Mouse (Mus musculus) MEL (cell line): ENCODE measurements at regions not wholly inside any gene's neighbourhood (a gene's known extent, or its start where the extent isn't known, plus 50 kb on each side); places are given as distances from the start of the nearest gene placed in this dataset.

Experiments
- DNase-seq: peaks from one replicate; pipeline ENCODE4 v3.0.0; 2011; ENCODE audit warnings: low read depth, low spot score
- H3K27ac ChIP-seq: 2 replicates; pipeline ENCODE4 v1.5.1; 2012; ENCODE audit warnings: low read depth, mild to moderate bottlenecking, control low read depth, low read length, moderate library complexity; ENCODE audit not compliant: control insufficient read depth
- H3K27me3 ChIP-seq, 2 experiments: fragments of 150-350 bp in 1 of 2; sonication (generic) in 1 of 2; 2 replicates each; pipeline ENCODE4 v1.6.1; 2012; ENCODE audit warnings: low read length in 2 of 2, mild to moderate bottlenecking in 2 of 2, improper control_type of control experiment in 1 of 2, moderate library complexity in 1 of 2; ENCODE audit not compliant: insufficient read depth in 2 of 2, control insufficient read depth in 1 of 2
- H3K36me3 ChIP-seq, 2 experiments: 2 replicates each; pipeline ENCODE4 v1.6.1; 2012 to 2014; ENCODE audit warnings: low read length in 2 of 2, improper control_type of control experiment in 1 of 2, inconsistent platforms in 1 of 2, mild to moderate bottlenecking in 1 of 2; ENCODE audit not compliant: insufficient read depth in 2 of 2, control insufficient read depth in 1 of 2
- H3K4me1 ChIP-seq, 2 experiments: fragments of 150-350 bp in 1 of 2; sonication (generic) in 1 of 2; 2 replicates each; pipeline ENCODE4 v1.6.1; 2012; ENCODE audit warnings: low read length in 2 of 2, improper control_type of control experiment in 1 of 2, mild to moderate bottlenecking in 1 of 2; ENCODE audit not compliant: insufficient read depth in 2 of 2, control insufficient read depth in 1 of 2
- H3K4me3 ChIP-seq, 2 experiments: fragments of 150-350 bp in 1 of 2; sonication (generic) in 1 of 2; 2 replicates each; pipeline ENCODE4 v1.5.1; 2012; ENCODE audit warnings: low read depth in 2 of 2, low read length in 2 of 2, mild to moderate bottlenecking in 2 of 2, moderate library complexity in 2 of 2, control low read depth in 1 of 2, improper control_type of control experiment in 1 of 2; ENCODE audit not compliant: control insufficient read depth in 1 of 2, insufficient read depth in 1 of 2
- H3K79me2 ChIP-seq: 2 replicates; pipeline ENCODE4 v1.6.1; 2012; ENCODE audit warnings: mild to moderate bottlenecking, low read length, moderate library complexity; ENCODE audit not compliant: control insufficient read depth, poor library complexity, insufficient read depth
- H3K9ac ChIP-seq: 2 replicates; pipeline ENCODE4 v1.6.1; 2012; ENCODE audit warnings: low read depth, mild to moderate bottlenecking, control low read depth, low read length, moderate library complexity; ENCODE audit not compliant: control insufficient read depth, poor library complexity, severe bottlenecking
- H3K9me3 ChIP-seq: fragments of 150-350 bp; sonication (generic); replicated peaks from 2 replicates; pipeline ENCODE4 v1.6.1; 2012; ENCODE audit warnings: mild to moderate bottlenecking, low read length, improper control_type of control experiment, moderate library complexity; ENCODE audit not compliant: insufficient read depth
- CTCF ChIP-seq, 3 experiments: IDR thresholded peaks in 2 of 3; conservative IDR thresholded peaks in 1 of 3; 2 replicates each; pipeline ENCODE4 v1.5.1; 2011 to 2012; ENCODE audit warnings: low read length in 3 of 3, low read depth in 2 of 3, mild to moderate bottlenecking in 2 of 3, improper control_type of control experiment in 1 of 3, inconsistent platforms in 1 of 3, mixed read lengths in 1 of 3, moderate library complexity in 1 of 3; ENCODE audit not compliant: control insufficient read depth in 1 of 3, insufficient read depth in 1 of 3, poor library complexity in 1 of 3, severe bottlenecking in 1 of 3
- ETS1 ChIP-seq: IDR thresholded peaks from 2 replicates; pipeline ENCODE4 v1.6.1; 2012; ENCODE audit warnings: low read depth, mild to moderate bottlenecking, inconsistent platforms, low read length, improper control_type of control experiment, moderate library complexity
- GABPA ChIP-seq: IDR thresholded peaks from 2 replicates; pipeline ENCODE4 v1.6.1; 2012; ENCODE audit warnings: low read depth, mild to moderate bottlenecking, inconsistent platforms, low read length, improper control_type of control experiment, moderate library complexity
- KAT2A ChIP-seq: conservative IDR thresholded peaks from 2 replicates; pipeline ENCODE4 v1.6.1; 2012; ENCODE audit warnings: low read depth, low read length, improper control_type of control experiment, inconsistent platforms
- MAFK ChIP-seq: IDR thresholded peaks from 2 replicates; pipeline ENCODE4 v1.6.1; 2011; ENCODE audit warnings: low read depth, mild to moderate bottlenecking, low read length, improper control_type of control experiment, borderline replicate concordance
- MAZ ChIP-seq: IDR thresholded peaks from 2 replicates; pipeline ENCODE4 v1.6.1; 2012; ENCODE audit warnings: low read depth, mild to moderate bottlenecking, inconsistent platforms, low read length, improper control_type of control experiment
- MXI1 ChIP-seq: IDR thresholded peaks from 2 replicates; pipeline ENCODE4 v1.6.1; 2011; ENCODE audit warnings: mild to moderate bottlenecking, low read depth, low read length, improper control_type of control experiment
- MYB ChIP-seq: IDR thresholded peaks from 2 replicates; pipeline ENCODE4 v1.6.1; 2011; ENCODE audit warnings: mild to moderate bottlenecking, low read depth, low read length, improper control_type of control experiment
- MYC ChIP-seq: IDR thresholded peaks from 2 replicates; pipeline ENCODE4 v1.6.1; 2011; ENCODE audit warnings: low read depth, mild to moderate bottlenecking, low read length, improper control_type of control experiment, moderate library complexity
- NRF1 ChIP-seq: IDR thresholded peaks from 2 replicates; pipeline ENCODE4 v1.6.1; 2014; ENCODE audit warnings: low read depth, mild to moderate bottlenecking, inconsistent platforms, low read length, improper control_type of control experiment, moderate library complexity; ENCODE audit not compliant: poor library complexity, insufficient read depth, severe bottlenecking
- POLR2AphosphoS2 ChIP-seq: IDR thresholded peaks from 2 replicates; pipeline ENCODE4 v1.6.1; 2011; ENCODE audit warnings: low read length, improper control_type of control experiment
- POLR2AphosphoS5 ChIP-seq: IDR thresholded peaks from 2 replicates; pipeline ENCODE4 v1.6.1; 2012; ENCODE audit warnings: low read depth, borderline replicate concordance, mild to moderate bottlenecking, inconsistent platforms, low read length, moderate library complexity, mixed read lengths
- RAD21 ChIP-seq: IDR thresholded peaks from 2 replicates; pipeline ENCODE4 v1.6.1; 2011; ENCODE audit warnings: mild to moderate bottlenecking, low read depth, low read length, improper control_type of control experiment
- SIN3A ChIP-seq: IDR thresholded peaks from 2 replicates; pipeline ENCODE4 v1.6.1; 2012; ENCODE audit warnings: low read length, improper control_type of control experiment, inconsistent platforms
- TBP ChIP-seq: IDR thresholded peaks from 2 replicates; pipeline ENCODE4 v1.8.0; 2011; ENCODE audit warnings: low read depth, low read length, improper control_type of control experiment
- TCF12 ChIP-seq: IDR thresholded peaks from 2 replicates; pipeline ENCODE4 v1.6.1; 2014; ENCODE audit warnings: low read depth, mild to moderate bottlenecking, inconsistent platforms, low read length, improper control_type of control experiment, moderate library complexity
- USF1 ChIP-seq: IDR thresholded peaks from 2 replicates; pipeline ENCODE4 v1.6.1; 2014; ENCODE audit warnings: low read depth, mild to moderate bottlenecking, inconsistent platforms, low read length, improper control_type of control experiment, moderate library complexity
- USF2 ChIP-seq, 2 experiments: IDR thresholded peaks; 2 replicates each; pipeline ENCODE4 v1.6.1; 2011 to 2012; ENCODE audit warnings: improper control_type of control experiment in 2 of 2, low read length in 2 of 2, borderline replicate concordance in 1 of 2, inconsistent platforms in 1 of 2, low read depth in 1 of 2, mild to moderate bottlenecking in 1 of 2; ENCODE audit not compliant: insufficient read depth in 1 of 2
- ZC3H11A ChIP-seq: IDR thresholded peaks from 2 replicates; pipeline ENCODE4 v1.6.1; 2012; ENCODE audit warnings: low read depth, mild to moderate bottlenecking, inconsistent platforms, low read length, improper control_type of control experiment
- ZKSCAN1 ChIP-seq: IDR thresholded peaks from 2 replicates; pipeline ENCODE4 v1.6.1; 2012; ENCODE audit warnings: low read depth, mild to moderate bottlenecking, inconsistent platforms, low read length, improper control_type of control experiment, moderate library complexity

GRCm38 (mm10) chr12:56252612-56253444 lies 92.9 kb downstream of the Mbip start:
- H3K4me1 ChIP-seq, result no peaks in the 10 kb centered on the region
- H3K4me3 ChIP-seq, result no peak overlapping the region
- peaks cover 0 to 5% of the 10 kb centered on the region in 2 experiments; a peak in 3 of 4 replicates for H3K27me3 ChIP-seq
- 0 out of 4 replicates have a peak, but pooled peaks cover 0 to 2% of the 10 kb centered on the region in 2 experiments for H3K36me3 ChIP-seq
- no peak for DNase-seq
- TF ChIP-seq CTCF (IDR thresholded peaks at IDR 0.05 in 2 of 3, conservative IDR thresholded peaks at IDR 0.05 in 1 of 3; ENCODE audit: control insufficient read depth in 1 of 3, insufficient read depth in 1 of 3, low read depth in 2 of 3, low read length in 3 of 3, poor library complexity in 1 of 3, severe bottlenecking in 1 of 3) (no peak), TCF12 (no peak), ZC3H11A (no peak), RAD21 (no peak), ZKSCAN1 (no peak), SIN3A (no peak), KAT2A (no peak), USF2 (IDR thresholded peaks at IDR 0.05; ENCODE audit: borderline replicate concordance in 1 of 2, insufficient read depth in 1 of 2, low read depth in 1 of 2, low read length in 2 of 2) (no peak), ETS1 (no peak), USF1 (no peak), MAZ (no peak), MAFK (no peak), MXI1 (no peak), POLR2AphosphoS5 (no peak), MYC (no peak), POLR2AphosphoS2 (no peak), TBP (no peak), GABPA (no peak), MYB (no peak), NRF1 (no peak)
- TF ChIP-seq, all 39 proteins: peak for 0
- H3K9me3 ChIP-seq, result no peaks in the 10 kb centered on the region
- H3K27ac ChIP-seq, result no peak overlapping the region
- no peaks in the 10 kb centered on the region for H3K79me2 ChIP-seq
- H3K9ac ChIP-seq, result no peak overlapping the region
